ENCODE assay signal across 8 mouse cellular contexts in the genomic region with DNA sequence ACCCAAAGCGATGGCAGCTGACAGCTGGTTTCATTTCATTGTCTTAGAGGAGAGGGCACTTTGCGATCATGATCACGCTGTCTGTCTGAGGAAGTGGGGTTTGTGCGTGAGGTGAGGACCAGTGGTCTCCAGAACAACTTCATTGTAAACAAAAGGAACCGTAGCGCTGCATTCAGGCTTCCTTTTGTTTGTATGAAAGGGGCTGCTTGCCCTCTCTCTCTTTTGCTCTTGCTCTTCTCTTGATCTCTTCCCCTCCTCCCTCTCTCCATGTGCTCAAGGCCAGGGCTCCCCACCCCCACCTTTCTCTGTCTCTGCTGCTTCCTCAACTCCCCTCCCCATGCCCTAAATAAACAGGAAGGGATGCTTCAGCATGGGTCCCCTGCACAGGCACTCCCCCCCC. TPM values are rescaled to one million over a fixed set of nuclear protein-coding genes. Genes with fewer than 3 reads are reported as not detected.
DNase-seq lines count a peak whose midpoint lies in the region; ATAC-seq lines count a peak whose summit lies in the region.

No protein-coding gene starts in this region.

- intact Hi-C loops in heart, postnatal 14 days (cut with DNase I): no loop called here

- DNase-seq in heart, adult 11 months: peak; percentile 73
- no peak for DNase-seq in heart, postnatal 14 days
- DNase-seq in embryo, embryonic 11 days: peak; percentile 59
- DNase-seq in layer of hippocampus, postnatal 14 days (ENCODE audit: low spot score in 2 of 2): no peak
- DNase-seq in urinary bladder, postnatal 25 days (ENCODE audit: low spot score): no peak

- no peak overlapping the region for H3K4me3 ChIP-seq in limb, embryonic 12.5 days (replicated peaks)
- H3K4me3 ChIP-seq in neural tube, embryonic 14.5 days (ENCODE audit: low read depth, low read length): no peak overlapping the region

- WGBS in limb, embryonic 12.5 days: 34% methylated on average over 6 of the region's 6 CpGs
- WGBS in neural tube, embryonic 14.5 days: 1% methylated on average over 6 of the region's 6 CpGs

- no peaks in the 10 kb centered on the region for H3K27me3 ChIP-seq in limb, embryonic 12.5 days
- H3K27me3 ChIP-seq in neural tube, embryonic 14.5 days (ENCODE audit: control insufficient read depth, insufficient read depth, low read length): no peaks in the 10 kb centered on the region

- H3K4me1 ChIP-seq in limb, embryonic 12.5 days (replicated peaks): peaks cover 16% of the 10 kb centered on the region
- peaks cover 8% of the 10 kb centered on the region; the same call in 1 of the 2 replicates for H3K4me1 ChIP-seq in neural tube, embryonic 14.5 days (ENCODE audit: control insufficient read depth, insufficient read depth, low read length)

- no peak for ATAC-seq in limb, embryonic 12.5 days (ENCODE audit: insufficient number of reproducible peaks, insufficient read depth, low FRiP score, low TSS enrichment, low read depth)
- ATAC-seq in neural tube, embryonic 14.5 days (ENCODE audit: low read depth): peak; percentile 44; the same call in 1 of the 2 replicates
- ATAC-seq in frontal cortex, adult (ENCODE audit: low TSS enrichment): no peak

- peaks cover 4% of the 10 kb centered on the region; the same call in 1 of the 2 replicates for H3K9me3 ChIP-seq in limb, embryonic 12.5 days
- no peaks in the 10 kb centered on the region for H3K9me3 ChIP-seq in neural tube, embryonic 14.5 days (ENCODE audit: control insufficient read depth, low read length)

- H3K36me3 ChIP-seq in limb, embryonic 12.5 days: no peaks in the 10 kb centered on the region
- H3K36me3 ChIP-seq in neural tube, embryonic 14.5 days (ENCODE audit: control insufficient read depth, insufficient read depth, low read length): no peaks in the 10 kb centered on the region

- peak overlapping the region; percentile 30; the same call in 1 of the 2 replicates for H3K4me2 ChIP-seq in limb, embryonic 12.5 days
- H3K4me2 ChIP-seq in neural tube, embryonic 14.5 days (ENCODE audit: low read depth, low read length): no peak overlapping the region

- H3K9ac ChIP-seq in limb, embryonic 12.5 days (replicated peaks): no peak overlapping the region
- H3K9ac ChIP-seq in neural tube, embryonic 14.5 days (replicated peaks; ENCODE audit: low read depth, low read length): no peak overlapping the region

- H3K27ac ChIP-seq in limb, embryonic 12.5 days: no peak overlapping the region
- H3K27ac ChIP-seq in neural tube, embryonic 14.5 days (ENCODE audit: low read depth, low read length): no peak overlapping the region

RNA-seq across cellular contexts. Expression of a gene that starts 51.0 kb away (rescaled TPM):
- total RNA-seq in heart, postnatal 14 days (2021): 10 to 100 TPM; 59.7 to 65.9 TPM
- polyA plus RNA-seq in limb, embryonic 12.5 days (2016; fragmentation: Nextera tagmentation; extraction: Ambion mirVana): 314 and 324 TPM in 2 replicates
- polyA plus RNA-seq in neural tube, embryonic 14.5 days (2014; fragmentation: Nextera tagmentation; extraction: Ambion mirVana): 165 and 191 TPM in 2 replicates
- 100 to 1,000 TPM; 164 to 177 TPM for total RNA-seq in layer of hippocampus, postnatal 14 days (2021)

Comparison
In these comparisons a context has a peak if more than half of its experiments do, and no peak if none do; other contexts are left out.
1. DNase-seq: peak in heart, adult 11 months (single experiment) and embryo, embryonic 11 days (single experiment); none in heart, postnatal 14 days (0 of 2), layer of hippocampus, postnatal 14 days (0 of 2) and urinary bladder, postnatal 25 days (single experiment).